Mouse (Mus musculus) embryo, embryonic 10 days (tissue): ENCODE results near the gene Gpr6.

Source experiments
- DNase-seq: peaks from one replicate; pipeline ENCODE4 v3.0.0-alpha.2; 2015; ENCODE audit warnings: low spot score

Gpr6 gene

DNA sequence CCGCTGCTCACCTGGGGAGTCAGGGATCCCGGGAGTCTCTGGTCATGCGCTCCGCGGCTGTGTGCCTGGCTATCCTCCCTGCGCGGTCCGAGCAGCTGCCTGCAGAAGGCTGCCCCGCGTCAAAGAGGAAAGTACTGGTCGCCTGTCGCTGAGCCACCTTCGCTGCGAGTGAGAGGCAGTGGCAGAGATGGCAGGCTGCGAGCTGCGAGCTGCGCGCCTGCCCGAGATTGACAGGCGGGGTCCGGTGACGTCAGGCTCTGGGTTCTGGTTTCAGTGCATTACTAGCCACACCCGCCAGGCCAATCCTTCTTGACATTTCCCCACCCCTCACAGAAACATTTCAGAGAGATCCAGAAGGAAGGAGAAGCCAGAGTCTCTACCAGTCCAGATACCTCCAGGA is at the start of gene Gpr6:
Gpr6 (minus strand) TSS at position 170 of the 400 bp plus-strand sequence.
- peak; percentile 55 for DNase-seq

- DNase-seq: no peak
Measured at GRCm38 (mm10) chr10:41100060-41100459, 28.0 kb upstream of the Gpr6 start.

GRCm38 (mm10) chr10:41098137-41098536 is 26.1 kb upstream of the Gpr6 start:
- DNase-seq: no peak

DNA sequence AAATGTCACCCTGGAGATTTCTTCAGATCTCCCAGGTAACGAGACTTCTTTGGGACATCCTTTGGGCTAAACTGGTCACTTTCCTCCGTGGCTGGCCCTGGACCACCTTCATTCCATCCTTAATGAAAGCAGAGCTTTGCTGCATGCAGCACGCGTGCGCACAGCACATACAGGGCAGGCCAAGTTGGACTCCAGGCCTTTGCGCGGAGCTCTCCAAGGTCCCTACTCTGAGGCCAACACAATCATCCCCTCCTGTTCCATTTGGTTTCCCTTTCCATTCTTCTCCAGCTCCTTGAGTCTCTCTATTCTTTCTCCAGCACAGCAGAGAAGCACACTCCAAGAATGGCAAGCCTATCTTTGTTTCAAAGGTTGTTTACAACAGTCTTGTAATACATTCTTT is 16.8 kb upstream of the Gpr6 start:
- peak; percentile 38 for DNase-seq

GRCm38 (mm10) chr10:41071696-41072095 is 389 bp downstream of the Gpr6 start:
- DNase-seq: peak; percentile 87

GRCm38 (mm10) chr10:41070693-41071651 is 1.1 kb downstream of the Gpr6 start:
- DNase-seq: peak; percentile 53

GRCm38 (mm10) chr10:41060250-41060831 is 11.7 kb downstream of the Gpr6 start:
- no peak for DNase-seq

DNA sequence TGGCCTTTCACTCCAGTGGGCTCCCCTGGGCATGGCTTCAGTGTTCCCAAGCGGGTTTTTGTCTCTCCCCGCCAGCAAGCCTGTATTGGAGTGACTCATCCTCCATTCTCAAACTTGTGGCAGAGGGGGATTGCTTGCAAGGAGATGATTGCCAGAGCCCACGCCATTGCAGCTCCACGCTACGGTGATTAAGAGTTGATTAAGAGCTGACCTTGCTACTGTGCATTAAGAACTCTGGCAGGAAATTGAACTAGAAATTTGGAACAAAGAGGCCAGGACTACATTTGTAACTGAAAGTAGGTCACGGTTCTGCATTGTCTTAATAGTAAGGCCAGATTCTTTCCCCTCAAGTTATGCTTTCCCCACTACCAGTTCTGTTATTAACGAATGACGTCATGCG is 16.5 kb downstream of the Gpr6 start:
- DNase-seq: no peak

GRCm38 (mm10) chr10:41054005-41054404 is 18.1 kb downstream of the Gpr6 start:
- no peak for DNase-seq

- no peak for DNase-seq
Measured at GRCm38 (mm10) chr10:41042272-41042671, 29.8 kb downstream of the Gpr6 start.

- no peak for DNase-seq
Measured at GRCm38 (mm10) chr10:41041478-41041877, 30.6 kb downstream of the Gpr6 start.

DNA sequence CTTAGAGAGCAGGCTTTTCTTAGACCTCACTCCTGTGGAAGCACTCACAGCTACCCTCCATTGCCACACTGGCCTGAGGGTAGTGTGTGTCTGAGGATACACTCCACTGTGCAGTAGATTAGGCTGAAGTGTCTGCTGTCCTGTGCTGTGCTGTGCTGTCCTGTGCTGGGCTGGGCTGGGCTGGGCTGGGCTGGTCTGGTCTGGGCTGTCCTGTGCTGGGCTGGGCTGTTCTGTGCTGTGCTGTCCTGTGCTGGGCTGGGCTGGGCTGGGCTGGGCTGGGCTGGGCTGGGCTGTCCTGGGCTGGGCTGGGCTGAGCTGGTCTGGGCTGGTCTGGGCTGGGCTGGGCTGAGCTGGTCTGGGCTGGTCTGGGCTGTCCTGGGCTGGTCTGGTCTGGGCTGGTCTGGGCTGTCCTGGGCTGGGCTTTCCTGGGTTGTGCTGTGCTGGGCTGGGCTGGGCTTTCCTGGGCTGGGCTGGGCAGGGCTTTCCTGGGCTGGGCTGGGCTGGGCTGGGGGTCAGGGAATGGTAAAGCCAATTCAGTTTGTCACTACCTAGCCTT is 31.5 kb downstream of the Gpr6 start:
- no peak for DNase-seq

DNA sequence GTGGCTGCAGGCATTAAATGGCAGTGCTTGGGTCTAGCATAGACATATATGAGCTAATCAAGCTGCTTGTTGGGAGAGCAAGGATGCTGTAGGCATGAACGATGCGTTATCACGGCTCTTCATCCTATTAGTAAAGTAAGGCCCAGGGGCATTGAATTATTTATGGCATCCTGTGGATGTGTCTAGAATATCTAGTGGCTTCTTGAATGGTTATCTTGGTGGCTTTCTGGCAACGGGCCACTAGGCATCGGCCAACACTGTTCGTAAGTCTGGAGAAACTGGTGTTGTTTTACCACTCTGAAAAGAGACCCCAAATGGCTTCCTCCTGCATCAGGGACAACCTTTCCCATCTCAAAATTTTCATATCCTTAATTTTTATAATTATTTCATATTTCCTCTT is 33.6 kb downstream of the Gpr6 start:
- no peak for DNase-seq

DNA sequence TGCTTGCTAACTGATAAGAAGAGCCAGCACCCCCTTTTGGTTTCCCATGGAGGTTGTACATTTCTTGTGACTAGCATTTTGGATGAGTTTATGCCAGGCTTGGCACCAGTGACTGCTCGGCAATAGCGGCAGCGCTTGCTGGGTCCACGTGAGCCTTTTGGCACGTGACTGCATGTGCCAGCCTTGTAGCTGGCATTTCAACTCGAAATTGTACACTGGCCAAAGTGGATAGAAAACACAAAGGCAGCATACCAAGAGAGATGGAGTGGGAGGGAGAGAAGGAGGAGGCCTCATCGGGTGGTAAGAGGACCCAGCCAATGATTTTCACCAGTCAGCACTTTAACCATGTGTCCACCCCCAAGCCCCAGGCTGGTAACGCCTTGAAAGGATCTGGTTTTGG is 34.4 kb downstream of the Gpr6 start:
- no peak for DNase-seq

DNA sequence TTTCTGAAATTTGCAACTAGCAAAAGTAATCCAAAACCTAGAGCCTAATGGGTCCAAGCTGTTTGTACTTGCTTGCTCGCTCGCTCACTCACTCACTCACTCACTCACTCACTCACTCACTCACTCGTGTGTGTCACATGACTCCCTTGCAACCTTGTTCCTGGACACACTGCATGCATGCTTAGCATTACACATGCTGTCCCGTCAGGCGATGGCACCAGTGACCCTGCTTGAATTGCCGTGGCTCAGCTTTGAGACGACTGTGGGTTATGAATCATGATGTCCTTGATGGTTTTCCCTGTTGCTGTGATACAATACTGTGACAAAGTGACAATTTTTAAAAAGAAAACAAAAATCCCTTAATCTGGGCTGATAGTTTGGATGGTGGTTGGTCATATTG is 39.3 kb downstream of the Gpr6 start:
- no peak for DNase-seq

DNA sequence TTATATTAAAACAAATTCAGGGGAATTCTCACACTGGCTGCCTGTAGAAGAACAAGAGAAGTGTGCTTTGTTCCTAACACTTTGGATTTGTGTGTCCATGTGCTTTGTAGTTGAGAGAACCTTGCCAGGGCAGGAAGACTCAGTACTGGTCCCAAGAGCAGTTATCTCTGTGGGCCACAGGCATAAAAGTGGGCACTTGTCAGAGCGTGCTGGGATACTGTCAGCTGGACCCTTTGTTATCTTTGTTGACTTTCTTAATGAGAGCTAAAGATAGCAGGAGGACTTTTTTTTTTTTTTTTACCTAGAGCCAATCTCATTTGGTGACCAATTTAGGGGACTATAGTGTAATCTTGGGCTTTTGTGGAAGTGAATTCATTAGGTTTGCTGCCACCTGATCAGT is 47.2 kb downstream of the Gpr6 start:
- DNase-seq: no peak

GRCm38 (mm10) chr10:41024406-41024805 is 47.7 kb downstream of the Gpr6 start:
- no peak for DNase-seq

- DNase-seq: no peak
Measured at GRCm38 (mm10) chr10:41022226-41022625, 49.9 kb downstream of the Gpr6 start.
